Mouse (Mus musculus): ENCODE results near the gene Pik3c2g. TPM values are rescaled to one million over a fixed set of nuclear protein-coding genes. Genes with fewer than 3 reads are reported as not detected.

The Pik3c2g gene
- total RNA-seq, 2 experiments from 2014 or later = not detected

GRCm38 (mm10) chr6:139865059-139865673 lies 278.1 kb downstream of the Pik3c2g start:
- Histone ChIP-seq H3K27ac (no peak overlapping the region), H3K4me3 (no peak overlapping the region)
- DNase-seq = no peak
- no peak for TF ChIP-seq CTCF (IDR thresholded peaks at IDR 0.05)
- intact Hi-C loops (cut with DNase I) = no loop called here

DNA sequence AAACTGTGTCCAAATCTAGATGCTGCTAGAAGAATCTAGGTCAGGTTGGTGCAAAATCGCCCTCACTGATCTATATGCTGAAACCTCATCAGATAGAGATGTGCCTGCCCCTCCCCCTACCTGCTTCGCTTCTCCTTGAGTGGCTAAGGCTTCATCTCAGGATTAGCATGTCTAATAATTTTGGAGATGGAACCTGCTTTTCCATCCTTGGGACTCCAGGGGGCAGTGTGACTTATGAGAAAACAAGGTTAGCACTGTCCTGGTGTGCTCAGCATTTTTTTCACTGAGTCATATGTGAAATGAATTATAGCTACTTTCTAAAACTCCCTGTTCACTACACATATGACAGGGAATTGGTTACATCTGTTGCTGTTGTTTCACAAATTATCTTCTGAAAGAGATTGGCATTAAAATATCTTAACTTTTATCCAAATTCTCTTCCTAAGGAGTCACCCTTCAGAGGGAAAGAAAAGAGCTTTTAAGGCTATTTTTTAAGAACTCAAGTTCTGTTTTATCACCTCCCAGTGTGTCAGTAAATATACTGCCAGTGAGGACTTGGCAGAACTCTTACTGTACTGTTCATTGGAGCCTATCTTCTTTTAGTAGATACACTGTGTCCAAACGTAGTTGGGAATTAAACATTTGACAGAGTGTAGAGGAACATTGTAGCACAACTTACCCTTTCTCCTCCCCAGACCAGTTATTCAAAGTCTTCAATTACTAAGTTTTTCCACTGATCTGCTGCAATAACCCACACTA lies 287.6 kb downstream of the Pik3c2g start:
- TF ChIP-seq CTCF (IDR thresholded peaks at IDR 0.05) = peak; percentile 71
- intact Hi-C loops (cut with DNase I) = loop anchor here (5.0 kb wide), 2 partner anchors 553 to 568 kb away; no protein-coding TSS in a partner anchor
- peak overlapping the region; percentile 50 for H3K27ac ChIP-seq
- no peak overlapping the region for H3K4me3 ChIP-seq
- peak; percentile 48 for DNase-seq

GRCm38 (mm10) chr6:139876691-139877090 lies 289.7 kb downstream of the Pik3c2g start:
- intact Hi-C loops (cut with DNase I) = loop anchor here (5.0 kb wide), 1 partner anchor 551 kb away; no protein-coding TSS in a partner anchor
- Histone ChIP-seq H3K4me3 (no peak overlapping the region), H3K27ac (0 out of 2 replicates have a peak overlapping the region, but pooled peaks have one; percentile 67)
- no peak for DNase-seq
- no peak for TF ChIP-seq CTCF (IDR thresholded peaks at IDR 0.05)

- DNase-seq = peak; percentile 31
- Histone ChIP-seq H3K27ac (peak overlapping the region; percentile 67), H3K4me3 (no peak overlapping the region)
- TF ChIP-seq CTCF (IDR thresholded peaks at IDR 0.05) = no peak
- intact Hi-C loops (cut with DNase I) = loop anchor here (5.0 kb wide), 1 partner anchor 550 kb away; no protein-coding TSS in a partner anchor
Observed at GRCm38 (mm10) chr6:139877476-139878361, 290.7 kb downstream of the Pik3c2g start.

GRCm38 (mm10) chr6:139878362-139878696 lies 291.3 kb downstream of the Pik3c2g start:
- intact Hi-C loops (cut with DNase I) = loop anchor here (5.0 kb wide), 1 partner anchor 549 kb away; no protein-coding TSS in a partner anchor
- H3K27ac ChIP-seq = peak overlapping the region; percentile 67

GRCm38 (mm10) chr6:139882076-139882475 lies 295.1 kb downstream of the Pik3c2g start:
- no peak for DNase-seq
- TF ChIP-seq CTCF (IDR thresholded peaks at IDR 0.05) = no peak
- H3K27ac ChIP-seq = no peak overlapping the region
- intact Hi-C loops (cut with DNase I) = no loop called here
- H3K4me3 ChIP-seq = no peak overlapping the region

More at GRCm38 (mm10) chr6:139878362-139878696, 291.3 kb downstream of the Pik3c2g start:
- no peak for TF ChIP-seq CTCF (IDR thresholded peaks at IDR 0.05)
- no peak for DNase-seq
- no peak overlapping the region for H3K4me3 ChIP-seq

GRCm38 (mm10) chr6:139887175-139887574 lies 300.2 kb downstream of the Pik3c2g start:
- intact Hi-C loops (cut with DNase I) = no loop called here
- no peak for DNase-seq
- TF ChIP-seq CTCF (IDR thresholded peaks at IDR 0.05) = no peak
- no peak overlapping the region for H3K4me3 ChIP-seq
- no peak overlapping the region for H3K27ac ChIP-seq

DNA sequence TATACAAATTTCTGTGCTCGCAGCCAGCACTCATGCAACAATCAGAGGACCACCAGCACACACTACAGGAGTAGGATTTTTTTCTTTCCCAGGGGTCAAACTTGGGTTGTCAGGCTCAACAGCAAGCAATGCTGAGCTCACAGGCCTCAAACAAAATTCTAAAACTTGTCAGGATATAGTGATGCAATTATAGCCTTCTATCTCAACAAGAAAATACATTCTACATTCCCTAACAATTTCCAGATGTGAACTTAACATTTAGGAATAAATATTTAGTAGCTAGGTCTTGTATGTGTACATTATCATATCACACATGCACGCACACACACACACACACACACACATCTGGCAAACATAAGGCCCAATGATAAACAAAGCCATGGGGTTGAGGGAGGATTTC lies 308.6 kb downstream of the Pik3c2g start:
- DNase-seq = no peak
- H3K4me3 ChIP-seq = no peak overlapping the region
- H3K27ac ChIP-seq = no peak overlapping the region
- intact Hi-C loops (cut with DNase I) = no loop called here
- TF ChIP-seq CTCF (IDR thresholded peaks at IDR 0.05) = no peak

GRCm38 (mm10) chr6:139899630-139900151 lies 312.7 kb downstream of the Pik3c2g start:
- H3K27ac ChIP-seq = no peak overlapping the region
- no peak overlapping the region for H3K4me3 ChIP-seq
- intact Hi-C loops (cut with DNase I) = no loop called here
- no peak for TF ChIP-seq CTCF (IDR thresholded peaks at IDR 0.05)
- no peak for DNase-seq

GRCm38 (mm10) chr6:139901801-139902200 lies 314.8 kb downstream of the Pik3c2g start:
- no peak for DNase-seq
- Histone ChIP-seq H3K4me3 (no peak overlapping the region), H3K27ac (no peak overlapping the region)
- intact Hi-C loops (cut with DNase I) = no loop called here
- no peak for TF ChIP-seq CTCF (IDR thresholded peaks at IDR 0.05)

DNA sequence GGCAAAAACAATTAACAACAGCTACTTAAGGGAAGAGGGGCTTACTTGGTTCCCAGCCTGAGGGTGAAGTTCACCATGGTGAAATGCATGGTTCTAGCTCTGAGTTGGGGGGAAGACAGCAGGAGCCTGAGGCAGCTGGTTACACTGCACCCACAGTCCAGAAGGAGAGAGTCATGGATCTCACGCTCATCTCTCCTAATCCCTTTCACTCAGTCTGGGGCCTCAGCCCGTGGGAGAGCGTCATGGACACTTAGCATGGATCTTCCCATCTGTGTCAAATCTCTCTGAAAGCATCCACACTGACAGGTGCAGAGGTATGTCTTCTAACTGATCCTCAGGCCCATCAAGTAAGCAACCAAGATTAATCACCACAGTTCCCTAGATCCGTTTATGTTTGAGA lies 320.1 kb downstream of the Pik3c2g start:
- Histone ChIP-seq H3K4me3 (no peak overlapping the region), H3K27ac (no peak overlapping the region)
- TF ChIP-seq CTCF (IDR thresholded peaks at IDR 0.05) = no peak
- intact Hi-C loops (cut with DNase I) = no loop called here
- no peak for DNase-seq

GRCm38 (mm10) chr6:139908997-139909669 lies 322.1 kb downstream of the Pik3c2g start:
- no peak for TF ChIP-seq CTCF (IDR thresholded peaks at IDR 0.05)
- peak overlapping the region; percentile 59 for H3K27ac ChIP-seq
- intact Hi-C loops (cut with DNase I) = no loop called here
- peak; percentile 66 for DNase-seq
- no peak overlapping the region for H3K4me3 ChIP-seq

Data from gastrocnemius, adult 2 months (tissue).